Mouse (Mus musculus): ENCODE measurements around the gene Ppp1r3d.

- TF ChIP-seq CTCF (conservative IDR thresholded peaks at IDR 0.05; ENCODE audit: low read length) = no peak
- no peak for TF ChIP-seq NANOG (IDR thresholded peaks at IDR 0.05; ENCODE audit: borderline replicate concordance, low read length)
- TF ChIP-seq POU5F1 (IDR thresholded peaks at IDR 0.05; ENCODE audit: borderline replicate concordance, low read length) = no peak
Measured at GRCm38 (mm10) chr2:178433903-178434302, 19.6 kb upstream of the Ppp1r3d start.

Measured in E14TG2a.4 (cell line).